Mouse (Mus musculus) heart, embryonic 16.5 days (tissue): ENCODE data around the gene Wasf3. TPM values are rescaled to one million over a fixed set of nuclear protein-coding genes. Genes with fewer than 3 reads are reported as not detected.

Experiments
- ATAC-seq: fragments of 200-750 bp; cut with Nextera tagmentation; replicated peaks from 2 replicates; pipeline ENCODE4 v1.8.0; 2017; ENCODE audit warnings: moderate number of reproducible peaks; ENCODE audit not compliant: insufficient read depth, low FRiP score; ENCODE audit errors: extremely low read depth
- H3K27ac ChIP-seq: fragments of 300-500 bp; sonication (generic); 2 replicates; pipeline ENCODE4 v1.5.1; 2014; ENCODE audit warnings: mild to moderate bottlenecking, low read length, control low read depth, moderate library complexity
- H3K27me3 ChIP-seq: fragments of 300-500 bp; sonication (generic); 2 replicates; pipeline ENCODE4 v1.6.1; 2014; ENCODE audit warnings: low read length, mixed read lengths; ENCODE audit not compliant: control insufficient read depth, insufficient read depth
- H3K36me3 ChIP-seq: fragments of 300-500 bp; sonication (generic); 2 replicates; pipeline ENCODE4 v1.6.1; 2014; ENCODE audit not compliant: control insufficient read depth, insufficient read depth
- H3K4me1 ChIP-seq: fragments of 300-500 bp; sonication (generic); 2 replicates; pipeline ENCODE4 v1.6.1; 2014; ENCODE audit warnings: low read length, mixed read lengths; ENCODE audit not compliant: control insufficient read depth, insufficient read depth
- H3K4me2 ChIP-seq: fragments of 300-500 bp; sonication (generic); 2 replicates; pipeline ENCODE4 v1.6.1; 2014; ENCODE audit warnings: low read depth, mild to moderate bottlenecking, control low read depth, low read length
- H3K4me3 ChIP-seq: fragments of 300-500 bp; sonication (generic); 2 replicates; pipeline ENCODE4 v1.5.1; 2014; ENCODE audit warnings: mild to moderate bottlenecking, control low read depth, low read length
- H3K9ac ChIP-seq: fragments of 300-500 bp; sonication (generic); 2 replicates; pipeline ENCODE4 v1.6.1; 2014; ENCODE audit warnings: low read length, control low read depth
- H3K9me3 ChIP-seq: fragments of 300-500 bp; sonication (generic); replicated peaks from 2 replicates; pipeline ENCODE4 v1.6.1; 2016; ENCODE audit warnings: low read length; ENCODE audit not compliant: control insufficient read depth
- WGBS: fragments of 180-500 bp; shearing (Covaris S2); extraction: QIAGEN DNeasy Blood & Tissue Kit; methylation state at CpG from one replicate; pipeline ENCODE4 v1.1.7; 2014; 5-methylcytosine and 5-hydroxymethylcytosine counted together
- polyA plus RNA-seq: library from polyadenylated mRNA; unstranded; fragments of >200 nt; fragmentation: Nextera tagmentation; extraction: Ambion mirVana; gene quantifications from 2 replicates; pipeline ENCODE4 v1.2.1, GENCODE M21; 2015

Gene Wasf3
- polyA plus RNA-seq, 1 experiment from 2014 or later, result 0.33 TPM

GRCm38 (mm10) chr5:146362711-146363110, 22.1 kb upstream of the Wasf3 start:
- Histone ChIP-seq H3K4me3 (no peak overlapping the region), H3K4me1 (no peaks in the 10 kb centered on the region), H3K4me2 (no peak overlapping the region), H3K27ac (no peak overlapping the region), H3K27me3 (no peaks in the 10 kb centered on the region), H3K9me3 (no peaks in the 10 kb centered on the region), H3K9ac (no peak overlapping the region), H3K36me3 (no peaks in the 10 kb centered on the region)
- ATAC-seq, result no peak
- 71% methylated on average over 9 of the region's 9 CpGs for WGBS

- Histone ChIP-seq H3K36me3 (no peaks in the 10 kb centered on the region), H3K27ac (no peak overlapping the region), H3K9me3 (no peaks in the 10 kb centered on the region), H3K9ac (no peak overlapping the region), H3K4me1 (no peaks in the 10 kb centered on the region), H3K4me3 (no peak overlapping the region), H3K4me2 (no peak overlapping the region), H3K27me3 (no peaks in the 10 kb centered on the region)
- whole genome bisulfite sequencing, result 51% methylated on average over 2 of the region's 2 CpGs
- ATAC-seq, result no peak
Observed at GRCm38 (mm10) chr5:146368356-146368755, 16.4 kb upstream of the Wasf3 start.

GRCm38 (mm10) chr5:146368971-146369370, 15.8 kb upstream of the Wasf3 start:
- Histone ChIP-seq H3K36me3 (no peaks in the 10 kb centered on the region), H3K27me3 (no peaks in the 10 kb centered on the region), H3K4me3 (no peak overlapping the region)

GRCm38 (mm10) chr5:146370794-146371193, 14.0 kb upstream of the Wasf3 start:
- H3K36me3 ChIP-seq, result no peaks in the 10 kb centered on the region
- no peaks in the 10 kb centered on the region for H3K9me3 ChIP-seq
- ATAC-seq, result no peak
- no peak overlapping the region for H3K4me3 ChIP-seq
- H3K4me1 ChIP-seq, result no peaks in the 10 kb centered on the region
- WGBS, result 83% methylated on average over 8 of the region's 8 CpGs
- H3K27ac ChIP-seq, result no peak overlapping the region
- H3K9ac ChIP-seq, result no peak overlapping the region
- no peaks in the 10 kb centered on the region for H3K27me3 ChIP-seq
- no peak overlapping the region for H3K4me2 ChIP-seq

More at GRCm38 (mm10) chr5:146368971-146369370, 15.8 kb upstream of the Wasf3 start:
- 86% methylated on average over 13 of the region's 13 CpGs for WGBS
- Histone ChIP-seq H3K9ac (no peak overlapping the region), H3K9me3 (no peaks in the 10 kb centered on the region), H3K4me2 (no peak overlapping the region), H3K4me1 (no peaks in the 10 kb centered on the region), H3K27ac (no peak overlapping the region)
- ATAC-seq, result no peak

- WGBS, result 65% methylated on average over 11 of the region's 11 CpGs
- Histone ChIP-seq H3K36me3 (no peaks in the 10 kb centered on the region), H3K27me3 (no peaks in the 10 kb centered on the region), H3K9ac (no peak overlapping the region), H3K4me1 (no peaks in the 10 kb centered on the region), H3K4me3 (no peak overlapping the region), H3K9me3 (peaks cover 3% of the 10 kb centered on the region; the same call in 1 of the 2 replicates), H3K4me2 (no peak overlapping the region), H3K27ac (no peak overlapping the region)
- no peak for ATAC-seq
Observed at GRCm38 (mm10) chr5:146373238-146373637, 11.5 kb upstream of the Wasf3 start.

GRCm38 (mm10) chr5:146376601-146377000, 8.2 kb upstream of the Wasf3 start:
- Histone ChIP-seq H3K27ac (no peak overlapping the region), H3K4me1 (no peaks in the 10 kb centered on the region), H3K4me3 (no peak overlapping the region), H3K9me3 (peaks cover 3% of the 10 kb centered on the region; the same call in 1 of the 2 replicates), H3K36me3 (no peaks in the 10 kb centered on the region), H3K9ac (no peak overlapping the region), H3K4me2 (no peak overlapping the region), H3K27me3 (no peaks in the 10 kb centered on the region)
- ATAC-seq, result no peak
- 79% methylated on average over 4 of the region's 4 CpGs for WGBS

GRCm38 (mm10) chr5:146380041-146380440, 4.7 kb upstream of the Wasf3 start:
- no peak overlapping the region for H3K4me2 ChIP-seq
- H3K4me1 ChIP-seq, result no peaks in the 10 kb centered on the region
- no peak overlapping the region for H3K4me3 ChIP-seq
- H3K27me3 ChIP-seq, result peaks cover 8% of the 10 kb centered on the region
- 70% methylated on average over 8 of the region's 8 CpGs for WGBS
- no peaks in the 10 kb centered on the region for H3K36me3 ChIP-seq
- H3K9me3 ChIP-seq, result peaks cover 9% of the 10 kb centered on the region; the same call in 1 of the 2 replicates
- no peak for ATAC-seq
- no peak overlapping the region for H3K27ac ChIP-seq
- no peak overlapping the region for H3K9ac ChIP-seq

GRCm38 (mm10) chr5:146382268-146382667, 2.5 kb upstream of the Wasf3 start:
- Histone ChIP-seq H3K36me3 (no peaks in the 10 kb centered on the region), H3K27ac (no peak overlapping the region)
- no peak for ATAC-seq

GRCm38 (mm10) chr5:146383401-146383800, 1.4 kb upstream of the Wasf3 start:
- Histone ChIP-seq H3K4me1 (0 out of 2 replicates have a peak, but pooled peaks cover 2% of the 10 kb centered on the region), H3K4me2 (no peak overlapping the region), H3K27me3 (peaks cover 21% of the 10 kb centered on the region), H3K4me3 (no peak overlapping the region), H3K9me3 (peaks cover 10% of the 10 kb centered on the region; the same call in 1 of the 2 replicates), H3K9ac (no peak overlapping the region), H3K27ac (no peak overlapping the region), H3K36me3 (no peaks in the 10 kb centered on the region)
- no peak for ATAC-seq
- 68% methylated on average over 6 of the region's 6 CpGs for WGBS

More at GRCm38 (mm10) chr5:146382268-146382667, 2.5 kb upstream of the Wasf3 start:
- H3K9ac ChIP-seq, result no peak overlapping the region
- H3K4me1 ChIP-seq, result 0 out of 2 replicates have a peak, but pooled peaks cover 2% of the 10 kb centered on the region
- no peak overlapping the region for H3K4me2 ChIP-seq
- no peak overlapping the region for H3K4me3 ChIP-seq
- 83% methylated on average over 3 of the region's 3 CpGs for WGBS
- peaks cover 10% of the 10 kb centered on the region; the same call in 1 of the 2 replicates for H3K9me3 ChIP-seq
- H3K27me3 ChIP-seq, result peaks cover 21% of the 10 kb centered on the region
